Mouse (Mus musculus) limb, embryonic 14.5 days (tissue): ENCODE data around the gene Vmn1r53. TPM values are rescaled to one million over a fixed set of nuclear protein-coding genes. Genes with fewer than 3 reads are reported as not detected.

Source experiments
- ATAC-seq: fragments of 200-750 bp; cut with Nextera tagmentation; 2 replicates; pipeline ENCODE4 v1.8.0; 2017; ENCODE audit warnings: low read depth, moderate number of reproducible peaks, moderate TSS enrichment; ENCODE audit not compliant: low FRiP score
- DNase-seq: peaks from one replicate; pipeline ENCODE4 v3.0.0-alpha.2; 2015; ENCODE audit warnings: low spot score
- H3K27ac ChIP-seq: fragments of 300-500 bp; sonication (generic); replicated peaks from 2 replicates; pipeline ENCODE4 v1.5.1; 2014; ENCODE audit warnings: low read depth, mild to moderate bottlenecking, low read length, moderate library complexity, mixed read lengths
- H3K27me3 ChIP-seq: fragments of 300-500 bp; sonication (generic); 2 replicates; pipeline ENCODE4 v1.6.1; 2014; ENCODE audit warnings: low read length, mixed read lengths; ENCODE audit not compliant: control insufficient read depth, insufficient read depth
- H3K36me3 ChIP-seq: fragments of 300-500 bp; sonication (generic); 2 replicates; pipeline ENCODE4 v1.6.1; 2014; ENCODE audit warnings: mild to moderate bottlenecking, low read length, moderate library complexity, mixed read lengths; ENCODE audit not compliant: control insufficient read depth, insufficient read depth
- H3K4me1 ChIP-seq: fragments of 300-500 bp; sonication (generic); 2 replicates; pipeline ENCODE4 v1.6.1; 2014; ENCODE audit warnings: antibody characterized with exemption, low read length, mixed read lengths; ENCODE audit not compliant: control insufficient read depth, insufficient read depth
- H3K4me2 ChIP-seq: fragments of 300-500 bp; sonication (generic); replicated peaks from 2 replicates; pipeline ENCODE4 v1.6.1; 2014; ENCODE audit warnings: low read depth, mild to moderate bottlenecking, low read length, moderate library complexity; ENCODE audit not compliant: severe bottlenecking
- H3K4me3 ChIP-seq: fragments of 300-500 bp; sonication (generic); replicated peaks from 2 replicates; pipeline ENCODE4 v1.5.1; 2014; ENCODE audit warnings: low read length
- H3K9ac ChIP-seq: fragments of 300-500 bp; sonication (generic); 2 replicates; pipeline ENCODE4 v1.6.1; 2014; ENCODE audit warnings: mild to moderate bottlenecking, low read depth, low read length, moderate library complexity; ENCODE audit not compliant: severe bottlenecking
- H3K9me3 ChIP-seq: fragments of 300-500 bp; sonication (generic); 2 replicates; pipeline ENCODE4 v1.6.1; 2016; ENCODE audit warnings: low read length; ENCODE audit not compliant: control insufficient read depth
- POLR2A ChIP-seq: fragments of 200-500 bp; IDR thresholded peaks from 2 replicates; pipeline ENCODE4 v1.8.0; 2012; ENCODE audit warnings: inconsistent platforms, mild to moderate bottlenecking, moderate library complexity, borderline replicate concordance; ENCODE audit not compliant: insufficient read depth, insufficient read length; ENCODE audit errors: extremely low read depth
- WGBS: fragments of 180-500 bp; shearing (Covaris S2); extraction: QIAGEN DNeasy Blood & Tissue Kit; methylation state at CpG from one replicate; pipeline ENCODE4 v1.1.7; 2014; 5-methylcytosine and 5-hydroxymethylcytosine counted together
- polyA plus RNA-seq, 2 experiments: library from polyadenylated mRNA; depleted of rRNA in 1 of 2; stranded (reverse) in 1 of 2; unstranded in 1 of 2; fragments of >200 nt; fragmentation: Nextera tagmentation in 1 of 2; extraction: Ambion mirVana in 1 of 2; gene quantifications; 2 replicates each; pipeline versions ENCODE4 v1.2.1 to v1.2.3; 2012 to 2014

Vmn1r53 gene
- polyA plus RNA-seq, 2 experiments = not detected

DNA sequence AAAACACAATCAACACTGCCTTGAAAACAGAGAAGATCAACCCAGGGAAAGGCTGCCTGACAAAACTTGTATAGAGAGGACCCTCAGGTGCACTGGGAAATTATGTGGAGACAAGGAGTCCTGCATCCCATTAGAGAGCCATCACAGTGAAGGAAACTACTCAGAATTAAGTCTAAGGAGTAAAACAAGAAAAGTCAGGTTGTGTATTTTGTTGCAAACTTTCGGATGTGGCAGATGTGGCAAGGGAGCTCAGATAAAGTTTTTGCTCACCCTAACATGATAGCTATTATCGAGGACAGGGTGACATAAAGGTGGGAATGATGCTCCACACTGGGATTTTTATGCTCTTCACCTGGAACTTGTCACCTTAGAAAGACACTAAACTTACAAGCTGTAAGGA is 49.7 kb downstream of the Vmn1r53 start, which contains the start of gene Vmn1r52:
Gene Vmn1r52 (plus strand): TSS at position 301 of the 400 bp plus-strand sequence.
- 66% methylated on average over 2 of the region's 2 CpGs for WGBS
- Histone ChIP-seq H3K9ac (no peak within 1 kb of the TSS), H3K4me3 (no peak within 1 kb of the TSS), H3K27ac (no peak within 1 kb of the TSS), H3K4me1 (no peaks in the 10 kb centered on the region), H3K9me3 (no peaks in the 10 kb centered on the region), H3K4me2 (no peak within 1 kb of the TSS), H3K27me3 (no peaks in the 10 kb centered on the region), H3K36me3 (no peaks in the 10 kb centered on the region)
- DNase-seq = no peak
- no peak for ATAC-seq
- TF ChIP-seq POLR2A = no peak

Other genes with a start within 250 kb of the Vmn1r53 start
- not detected in 2 replicates for gene Vmn1r47, start 208.3 kb downstream of the Vmn1r53 start, polyA plus RNA-seq (2012; rRNA removed)
- not detected in 2 replicates for gene Vmn1r47, start 208.3 kb downstream of the Vmn1r53 start, polyA plus RNA-seq (2014; fragmentation: Nextera tagmentation; extraction: Ambion mirVana)
- not detected in 2 replicates for gene Vmn1r48, start 187.6 kb downstream of the Vmn1r53 start, polyA plus RNA-seq (2012; rRNA removed)
- gene Vmn1r48, start 187.6 kb downstream of the Vmn1r53 start, polyA plus RNA-seq (2014; fragmentation: Nextera tagmentation; extraction: Ambion mirVana) = not detected in 2 replicates
- not detected in 2 replicates for gene Vmn1r49, start 145.9 kb downstream of the Vmn1r53 start, polyA plus RNA-seq (2012; rRNA removed)
- not detected in 2 replicates for gene Vmn1r49, start 145.9 kb downstream of the Vmn1r53 start, polyA plus RNA-seq (2014; fragmentation: Nextera tagmentation; extraction: Ambion mirVana)
- gene Vmn1r50, start 123.0 kb downstream of the Vmn1r53 start, polyA plus RNA-seq (2012; rRNA removed) = not detected in 2 replicates
- not detected in 2 replicates for gene Vmn1r50, start 123.0 kb downstream of the Vmn1r53 start, polyA plus RNA-seq (2014; fragmentation: Nextera tagmentation; extraction: Ambion mirVana)
- not detected in 2 replicates for gene Vmn1r51, start 101.8 kb downstream of the Vmn1r53 start, polyA plus RNA-seq (2012; rRNA removed)
- not detected in 2 replicates for gene Vmn1r51, start 101.8 kb downstream of the Vmn1r53 start, polyA plus RNA-seq (2014; fragmentation: Nextera tagmentation; extraction: Ambion mirVana)
- not detected in 2 replicates for gene Vmn1r52, start 49.6 kb downstream of the Vmn1r53 start, polyA plus RNA-seq (2012; rRNA removed)
- gene Vmn1r52, start 49.6 kb downstream of the Vmn1r53 start, polyA plus RNA-seq (2014; fragmentation: Nextera tagmentation; extraction: Ambion mirVana) = not detected in 2 replicates
- not detected in 2 replicates for gene V1ra8, start 21.6 kb downstream of the Vmn1r53 start, polyA plus RNA-seq (2012; rRNA removed)
- gene V1ra8, start 21.6 kb downstream of the Vmn1r53 start, polyA plus RNA-seq (2014; fragmentation: Nextera tagmentation; extraction: Ambion mirVana) = not detected in 2 replicates
- not detected in 2 replicates for gene Vmn1r54, start 21.9 kb upstream of the Vmn1r53 start, polyA plus RNA-seq (2012; rRNA removed)
- gene Vmn1r54, start 21.9 kb upstream of the Vmn1r53 start, polyA plus RNA-seq (2014; fragmentation: Nextera tagmentation; extraction: Ambion mirVana) = not detected in 2 replicates
- not detected in 2 replicates for gene BC048671, start 76.8 kb upstream of the Vmn1r53 start, polyA plus RNA-seq (2012; rRNA removed)
- not detected in 2 replicates for gene BC048671, start 76.8 kb upstream of the Vmn1r53 start, polyA plus RNA-seq (2014; fragmentation: Nextera tagmentation; extraction: Ambion mirVana)
- gene Chst13, start 100.7 kb upstream of the Vmn1r53 start, polyA plus RNA-seq (2012; rRNA removed) = 0.59 and 1.4 TPM in 2 replicates
- 0.91 and 0.94 TPM in 2 replicates for gene Chst13, start 100.7 kb upstream of the Vmn1r53 start, polyA plus RNA-seq (2014; fragmentation: Nextera tagmentation; extraction: Ambion mirVana)
- gene Uroc1, start 108.8 kb upstream of the Vmn1r53 start, polyA plus RNA-seq (2012; rRNA removed) = 0.04 and 0.06 TPM in 2 replicates
- 0.08 and 0.12 TPM in 2 replicates for gene Uroc1, start 108.8 kb upstream of the Vmn1r53 start, polyA plus RNA-seq (2014; fragmentation: Nextera tagmentation; extraction: Ambion mirVana)
- gene Zxdc, start 145.1 kb upstream of the Vmn1r53 start, polyA plus RNA-seq (2012; rRNA removed) = 15.1 and 18.0 TPM in 2 replicates
- 12.4 and 13.5 TPM in 2 replicates for gene Zxdc, start 145.1 kb upstream of the Vmn1r53 start, polyA plus RNA-seq (2014; fragmentation: Nextera tagmentation; extraction: Ambion mirVana)
- 0.78 and 1.0 TPM in 2 replicates for gene Cfap100, start 204.4 kb upstream of the Vmn1r53 start, polyA plus RNA-seq (2012; rRNA removed)
- gene Cfap100, start 204.4 kb upstream of the Vmn1r53 start, polyA plus RNA-seq (2014; fragmentation: Nextera tagmentation; extraction: Ambion mirVana) = 0.33 and 1.1 TPM in 2 replicates
- 7.0 TPM in 2 replicates for gene Klf15, start 238.1 kb upstream of the Vmn1r53 start, polyA plus RNA-seq (2012; rRNA removed)
- gene Klf15, start 238.1 kb upstream of the Vmn1r53 start, polyA plus RNA-seq (2014; fragmentation: Nextera tagmentation; extraction: Ambion mirVana) = 4.4 and 5.3 TPM in 2 replicates